Mouse (Mus musculus) spleen, postnatal 0 days (tissue): Measurements from ENCODE around the gene Olfr613. TPM values are rescaled to one million over a fixed set of nuclear protein-coding genes. Genes with fewer than 3 reads are reported as not detected.

Source experiments
- polyA plus RNA-seq: library from polyadenylated mRNA; unstranded; fragments of >200 nt; fragmentation: Nextera tagmentation; extraction: Ambion mirVana; gene quantifications from 2 replicates; pipeline ENCODE4 v1.2.1, GENCODE M21; 2015

Olfr613 gene
- polyA plus RNA-seq: not detected in 2 replicates

GRCm38 (mm10) chr7:103547774-103548173 is at the start of gene Olfr613:
Gene Olfr613 (plus strand): TSS chr7:103548074.

GRCm38 (mm10) chr7:103512022-103512421 is 35.9 kb upstream of the Olfr613 start, which contains the start of gene Olfr610:
Gene Olfr610 (minus strand): TSS chr7:103512122.

GRCm38 (mm10) chr7:103520746-103521145 is 27.1 kb upstream of the Olfr613 start, which contains the start of gene Olfr611:
Gene Olfr611 (minus strand): TSS chr7:103520846.

GRCm38 (mm10) chr7:103542617-103543016 is 5.3 kb upstream of the Olfr613 start, which contains the start of gene Olfr612:
Gene Olfr612 (minus strand): TSS chr7:103542717.

GRCm38 (mm10) chr7:103555779-103556178 is 7.9 kb downstream of the Olfr613 start, which contains the start of gene Olfr615:
Gene Olfr615 (plus strand): TSS chr7:103556079.

GRCm38 (mm10) chr7:103569043-103569442 is 21.2 kb downstream of the Olfr613 start, which contains the start of gene Olfr616:
Gene Olfr616 (minus strand): TSS chr7:103569143.

GRCm38 (mm10) chr7:103572761-103573160 is 24.9 kb downstream of the Olfr613 start, which contains the start of gene Olfr617:
Gene Olfr617 (plus strand): TSS chr7:103573061.

GRCm38 (mm10) chr7:103589803-103590202 is 41.9 kb downstream of the Olfr613 start, which contains the start of gene Olfr618:
Gene Olfr618 (plus strand): TSS chr7:103590103.

GRCm38 (mm10) chr7:103600275-103600674 is 52.4 kb downstream of the Olfr613 start, which contains the start of gene Olfr619:
Gene Olfr619 (plus strand): TSS chr7:103600575.

Other genes with a start within 250 kb of the Olfr613 start
- not detected in 2 replicates for gene Olfr596, start 242.4 kb upstream of the Olfr613 start, polyA plus RNA-seq
- not detected in 2 replicates for gene Olfr597, start 231.8 kb upstream of the Olfr613 start, polyA plus RNA-seq
- gene Olfr598, start 224.5 kb upstream of the Olfr613 start, polyA plus RNA-seq: not detected in 2 replicates
- not detected in 2 replicates for gene Olfr599, start 212.2 kb upstream of the Olfr613 start, polyA plus RNA-seq
- not detected in 2 replicates for gene Olfr600, start 198.4 kb upstream of the Olfr613 start, polyA plus RNA-seq
- gene Olfr601, start 185.4 kb upstream of the Olfr613 start, polyA plus RNA-seq: not detected in 2 replicates
- not detected in 2 replicates for gene Olfr603, start 161.9 kb upstream of the Olfr613 start, polyA plus RNA-seq
- not detected in 2 replicates for gene Usp17lc, start 133.0 kb upstream of the Olfr613 start, polyA plus RNA-seq
- not detected in 2 replicates for gene Olfr605, start 102.6 kb upstream of the Olfr613 start, polyA plus RNA-seq
- not detected in 2 replicates for gene Olfr606, start 99.0 kb upstream of the Olfr613 start, polyA plus RNA-seq
- gene Olfr607, start 83.9 kb upstream of the Olfr613 start, polyA plus RNA-seq: not detected in 2 replicates
- gene Olfr608, start 78.2 kb upstream of the Olfr613 start, polyA plus RNA-seq: not detected in 2 replicates
- not detected in 2 replicates for gene Olfr609, start 50.0 kb upstream of the Olfr613 start, polyA plus RNA-seq
- not detected in 2 replicates for gene Olfr610, start 36.0 kb upstream of the Olfr613 start, polyA plus RNA-seq
- gene Olfr611, start 27.2 kb upstream of the Olfr613 start, polyA plus RNA-seq: not detected in 2 replicates
- not detected in 2 replicates for gene Olfr612, start 5.4 kb upstream of the Olfr613 start, polyA plus RNA-seq
- gene Olfr615, start 8.0 kb downstream of the Olfr613 start, polyA plus RNA-seq: not detected in 2 replicates
- not detected in 2 replicates for gene Olfr616, start 21.1 kb downstream of the Olfr613 start, polyA plus RNA-seq
- not detected in 2 replicates for gene Olfr617, start 25.0 kb downstream of the Olfr613 start, polyA plus RNA-seq
- not detected in 2 replicates for gene Olfr618, start 42.0 kb downstream of the Olfr613 start, polyA plus RNA-seq
- not detected in 2 replicates for gene Olfr619, start 52.5 kb downstream of the Olfr613 start, polyA plus RNA-seq
- gene Olfr620, start 64.5 kb downstream of the Olfr613 start, polyA plus RNA-seq: not detected in 2 replicates
- not detected in 2 replicates for gene Olfr622, start 94.6 kb downstream of the Olfr613 start, polyA plus RNA-seq
- gene Olfr623, start 115.6 kb downstream of the Olfr613 start, polyA plus RNA-seq: not detected in 2 replicates
- 0.02 and 0.08 TPM in 2 replicates for gene Olfr624, start 123.1 kb downstream of the Olfr613 start, polyA plus RNA-seq
- not detected in 2 replicates for gene Olfr625-ps1, start 134.6 kb downstream of the Olfr613 start, polyA plus RNA-seq
- gene Olfr243, start 166.6 kb downstream of the Olfr613 start, polyA plus RNA-seq: not detected in 2 replicates
- not detected in 2 replicates for gene Olfr628, start 182.3 kb downstream of the Olfr613 start, polyA plus RNA-seq
- gene Olfr629, start 196.9 kb downstream of the Olfr613 start, polyA plus RNA-seq: 0.14 and 0.19 TPM in 2 replicates
- gene Olfr630, start 209.3 kb downstream of the Olfr613 start, polyA plus RNA-seq: not detected in 2 replicates
- 0.05 TPM in 1 of 2 replicates, not detected in the other for gene Olfr69, start 223.5 kb downstream of the Olfr613 start, polyA plus RNA-seq
- 0.02 TPM in 1 of 2 replicates, not detected in the other for gene Olfr68, start 231.6 kb downstream of the Olfr613 start, polyA plus RNA-seq
- gene Olfr67, start 243.7 kb downstream of the Olfr613 start, polyA plus RNA-seq: not detected in 2 replicates